Mouse (Mus musculus) limb, embryonic 13.5 days (tissue): Measurements from ENCODE around the gene Bcar3. TPM values are rescaled to one million over a fixed set of nuclear protein-coding genes. Genes with fewer than 3 reads are reported as not detected.

Experiments
- ATAC-seq: fragments of 200-750 bp; cut with Nextera tagmentation; 2 replicates; pipeline ENCODE4 v1.8.0; 2017; ENCODE audit warnings: low read depth, moderate number of reproducible peaks, moderate TSS enrichment; ENCODE audit not compliant: low FRiP score
- H3K27ac ChIP-seq: fragments of 300-500 bp; sonication (generic); 2 replicates; pipeline ENCODE4 v1.5.1; 2015; ENCODE audit warnings: inconsistent platforms, mild to moderate bottlenecking, moderate library complexity
- H3K27me3 ChIP-seq: fragments of 300-500 bp; sonication (generic); 2 replicates; pipeline ENCODE4 v1.6.1; 2015; ENCODE audit warnings: mild to moderate bottlenecking, inconsistent platforms
- H3K36me3 ChIP-seq: fragments of 300-500 bp; sonication (generic); 2 replicates; pipeline ENCODE4 v1.6.1; 2015; ENCODE audit warnings: inconsistent platforms, mild to moderate bottlenecking, moderate library complexity
- H3K4me1 ChIP-seq: fragments of 300-500 bp; sonication (generic); 2 replicates; pipeline ENCODE4 v1.6.1; 2015; ENCODE audit warnings: inconsistent platforms
- H3K4me2 ChIP-seq: fragments of 300-500 bp; sonication (generic); replicated peaks from 2 replicates; pipeline ENCODE4 v1.6.1; 2015; ENCODE audit warnings: inconsistent platforms, mild to moderate bottlenecking, moderate library complexity
- H3K4me3 ChIP-seq: fragments of 300-500 bp; sonication (generic); 2 replicates; pipeline ENCODE4 v1.5.1; 2015; ENCODE audit warnings: moderate library complexity, mild to moderate bottlenecking, inconsistent platforms
- H3K9ac ChIP-seq: fragments of 300-500 bp; sonication (generic); 2 replicates; pipeline ENCODE4 v1.6.1; 2015; ENCODE audit warnings: mild to moderate bottlenecking, inconsistent platforms
- H3K9me3 ChIP-seq: fragments of 300-500 bp; sonication (generic); 2 replicates; pipeline ENCODE4 v1.6.1; 2016; ENCODE audit warnings: inconsistent platforms
- WGBS: fragments of 180-500 bp; shearing (Covaris S2); methylation state at CpG from one replicate; pipeline ENCODE4 v1.1.7; 2015; 5-methylcytosine and 5-hydroxymethylcytosine counted together
- polyA plus RNA-seq: library from polyadenylated mRNA; unstranded; fragments of >200 nt; fragmentation: Nextera tagmentation; extraction: Ambion mirVana; gene quantifications from 2 replicates; pipeline ENCODE4 v1.2.1, GENCODE M21; 2015

The Bcar3 gene
- polyA plus RNA-seq, 1 experiment from 2014 or later, result 8.1 TPM

DNA sequence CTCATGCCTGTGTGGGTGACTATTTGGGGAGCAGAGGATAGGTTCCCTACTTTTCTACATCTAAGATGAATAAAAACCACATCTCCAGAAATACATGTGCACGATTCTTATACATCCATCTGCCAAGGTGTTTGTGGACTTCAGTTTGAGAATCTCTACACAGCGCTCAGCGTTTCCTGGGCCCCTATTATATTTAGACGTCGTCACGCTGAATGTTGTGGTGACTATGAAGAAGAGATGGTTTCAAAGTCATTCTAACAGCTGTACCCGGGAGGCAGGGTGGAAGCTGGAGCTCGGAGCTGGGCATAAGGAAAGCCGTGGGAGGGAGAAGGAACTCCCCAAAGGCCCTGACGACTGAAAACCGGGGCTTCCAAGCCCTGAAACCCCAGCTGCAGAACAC lies 178.5 kb downstream of the Bcar3 start:
- WGBS, result 73% methylated on average over 11 of the region's 11 CpGs
- peaks cover 54% of the 10 kb centered on the region for H3K4me1 ChIP-seq
- H3K9me3 ChIP-seq, result no peaks in the 10 kb centered on the region
- no peaks in the 10 kb centered on the region for H3K36me3 ChIP-seq
- no peaks in the 10 kb centered on the region for H3K27me3 ChIP-seq
- ATAC-seq, result no peak
- H3K4me2 ChIP-seq, result no peak overlapping the region
- no peak overlapping the region for H3K27ac ChIP-seq
- no peak overlapping the region for H3K4me3 ChIP-seq
- H3K9ac ChIP-seq, result no peak overlapping the region

- H3K4me1 ChIP-seq, result peaks cover 65% of the 10 kb centered on the region
- H3K9ac ChIP-seq, result no peak overlapping the region
- no peaks in the 10 kb centered on the region for H3K36me3 ChIP-seq
- H3K27ac ChIP-seq, result no peak overlapping the region
- no peak overlapping the region for H3K4me2 ChIP-seq
- H3K9me3 ChIP-seq, result no peaks in the 10 kb centered on the region
- no peak overlapping the region for H3K4me3 ChIP-seq
- ATAC-seq, result no peak
- WGBS, result 80% methylated on average over 11 of the region's 11 CpGs
- H3K27me3 ChIP-seq, result no peaks in the 10 kb centered on the region
Measured at GRCm38 (mm10) chr3:122473523-122474034, 179.6 kb downstream of the Bcar3 start.

DNA sequence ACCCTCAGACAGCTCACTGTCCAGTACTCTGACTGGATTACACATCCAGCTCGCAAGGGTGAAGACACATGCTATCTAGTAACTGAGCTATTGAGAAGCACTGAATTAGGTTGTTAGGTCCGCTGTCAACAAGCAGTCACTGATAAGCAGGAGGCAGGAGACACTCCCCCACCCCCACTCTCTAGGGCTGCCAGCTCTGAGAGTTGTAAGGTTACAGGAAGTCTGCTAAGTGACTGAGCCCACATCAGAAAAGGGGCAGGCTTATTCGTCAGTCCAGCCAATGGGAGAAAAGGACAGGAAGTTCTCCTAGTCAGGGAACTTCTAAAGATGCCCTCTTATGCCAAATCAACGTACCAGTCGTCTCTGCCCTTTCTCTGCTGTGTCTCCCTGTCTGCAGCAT lies 180.1 kb downstream of the Bcar3 start:
- no peaks in the 10 kb centered on the region for H3K27me3 ChIP-seq
- peaks cover 70% of the 10 kb centered on the region for H3K4me1 ChIP-seq
- no peaks in the 10 kb centered on the region for H3K9me3 ChIP-seq
- no peak overlapping the region for H3K9ac ChIP-seq
- WGBS, result 24% methylated on average over 5 of the region's 5 CpGs
- no peak overlapping the region for H3K4me2 ChIP-seq
- H3K36me3 ChIP-seq, result no peaks in the 10 kb centered on the region
- ATAC-seq, result no peak
- H3K4me3 ChIP-seq, result no peak overlapping the region
- H3K27ac ChIP-seq, result no peak overlapping the region

GRCm38 (mm10) chr3:122474796-122475195 lies 180.9 kb downstream of the Bcar3 start:
- Histone ChIP-seq H3K4me1 (peaks cover 76% of the 10 kb centered on the region), H3K36me3 (no peaks in the 10 kb centered on the region), H3K4me2 (no peak overlapping the region), H3K27ac (no peak overlapping the region), H3K9me3 (no peaks in the 10 kb centered on the region), H3K9ac (no peak overlapping the region), H3K27me3 (no peaks in the 10 kb centered on the region), H3K4me3 (no peak overlapping the region)
- 81% methylated on average over 4 of the region's 4 CpGs for WGBS
- no peak for ATAC-seq

GRCm38 (mm10) chr3:122475735-122476134 lies 181.8 kb downstream of the Bcar3 start:
- H3K27me3 ChIP-seq, result no peaks in the 10 kb centered on the region
- no peaks in the 10 kb centered on the region for H3K9me3 ChIP-seq
- H3K4me2 ChIP-seq, result no peak overlapping the region
- no peak overlapping the region for H3K27ac ChIP-seq
- H3K4me3 ChIP-seq, result no peak overlapping the region
- ATAC-seq, result peak; percentile 24; the same call in 1 of the 2 replicates
- no peak overlapping the region for H3K9ac ChIP-seq
- WGBS, result 39% methylated on average over 1 of the region's 1 CpGs
- H3K4me1 ChIP-seq, result peaks cover 84% of the 10 kb centered on the region
- no peaks in the 10 kb centered on the region for H3K36me3 ChIP-seq

- H3K36me3 ChIP-seq, result no peaks in the 10 kb centered on the region
- no peak overlapping the region for H3K27ac ChIP-seq
- H3K27me3 ChIP-seq, result no peaks in the 10 kb centered on the region
- H3K4me2 ChIP-seq, result no peak overlapping the region
- no peak for ATAC-seq
- H3K9ac ChIP-seq, result no peak overlapping the region
- peaks cover 77% of the 10 kb centered on the region for H3K4me1 ChIP-seq
- H3K4me3 ChIP-seq, result no peak overlapping the region
- 59% methylated on average over 3 of the region's 3 CpGs for WGBS
- H3K9me3 ChIP-seq, result no peaks in the 10 kb centered on the region
Measured at GRCm38 (mm10) chr3:122476656-122477055, 182.7 kb downstream of the Bcar3 start.

DNA sequence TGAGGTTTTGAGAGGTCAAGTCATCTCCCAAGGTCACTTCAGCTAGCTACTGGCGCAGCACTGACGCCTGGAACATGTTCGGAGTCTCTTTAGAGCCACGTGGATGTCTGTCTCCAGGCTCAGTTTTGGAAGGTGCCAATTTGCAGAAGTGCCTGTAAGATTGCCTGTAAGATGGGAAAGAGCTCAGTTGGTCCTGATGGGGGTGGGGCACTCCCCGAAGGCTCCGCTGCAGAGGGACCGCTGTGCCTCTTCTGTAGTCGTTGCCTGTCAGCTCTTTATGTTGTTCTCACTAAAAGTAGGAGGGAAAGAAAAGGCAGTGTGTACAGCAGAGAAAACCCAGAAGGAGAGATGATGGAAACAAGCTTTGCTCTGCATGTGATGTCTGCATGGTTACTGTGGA lies 183.6 kb downstream of the Bcar3 start:
- 58% methylated on average over 8 of the region's 8 CpGs for WGBS
- H3K4me1 ChIP-seq, result peaks cover 82% of the 10 kb centered on the region

DNA sequence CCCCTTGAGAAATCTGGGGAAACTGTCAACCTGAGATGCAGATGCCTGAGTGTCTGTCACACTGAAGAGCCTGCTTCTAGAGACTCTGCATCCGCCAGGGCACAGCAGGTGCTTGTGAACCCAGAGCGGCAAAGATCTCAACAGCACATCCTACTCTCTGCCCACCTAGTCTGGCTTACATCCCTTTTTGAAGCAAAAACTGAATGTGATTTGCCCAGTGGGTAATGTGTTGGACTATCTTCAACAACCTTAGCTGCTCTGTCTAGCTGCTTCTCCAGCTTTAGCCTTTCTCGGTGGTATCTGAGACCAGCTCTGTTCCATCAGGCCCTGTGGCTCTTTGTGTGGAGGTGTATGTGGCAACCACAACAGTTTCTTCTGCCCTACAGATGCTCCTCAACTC lies 184.8 kb downstream of the Bcar3 start:
- Histone ChIP-seq H3K4me1 (peaks cover 91% of the 10 kb centered on the region), H3K27ac (no peak overlapping the region), H3K4me3 (no peak overlapping the region), H3K36me3 (no peaks in the 10 kb centered on the region), H3K9ac (no peak overlapping the region), H3K4me2 (no peak overlapping the region), H3K9me3 (no peaks in the 10 kb centered on the region), H3K27me3 (no peaks in the 10 kb centered on the region)
- ATAC-seq, result no peak
- WGBS, result 88% methylated on average over 3 of the region's 3 CpGs

More for the DNA sequence above, 183.6 kb downstream of the Bcar3 start:
- Histone ChIP-seq H3K27ac (no peak overlapping the region), H3K36me3 (no peaks in the 10 kb centered on the region), H3K9me3 (no peaks in the 10 kb centered on the region), H3K27me3 (no peaks in the 10 kb centered on the region), H3K4me3 (no peak overlapping the region), H3K4me2 (no peak overlapping the region), H3K9ac (no peak overlapping the region)
- ATAC-seq, result no peak

GRCm38 (mm10) chr3:122480065-122480675 lies 186.2 kb downstream of the Bcar3 start:
- no peaks in the 10 kb centered on the region for H3K9me3 ChIP-seq
- peaks cover 78% of the 10 kb centered on the region for H3K4me1 ChIP-seq
- 62% methylated on average over 8 of the region's 8 CpGs for WGBS
- no peak overlapping the region for H3K4me2 ChIP-seq
- ATAC-seq, result no peak
- H3K36me3 ChIP-seq, result no peaks in the 10 kb centered on the region
- H3K27ac ChIP-seq, result no peak overlapping the region
- H3K9ac ChIP-seq, result no peak overlapping the region
- no peak overlapping the region for H3K4me3 ChIP-seq
- H3K27me3 ChIP-seq, result no peaks in the 10 kb centered on the region

DNA sequence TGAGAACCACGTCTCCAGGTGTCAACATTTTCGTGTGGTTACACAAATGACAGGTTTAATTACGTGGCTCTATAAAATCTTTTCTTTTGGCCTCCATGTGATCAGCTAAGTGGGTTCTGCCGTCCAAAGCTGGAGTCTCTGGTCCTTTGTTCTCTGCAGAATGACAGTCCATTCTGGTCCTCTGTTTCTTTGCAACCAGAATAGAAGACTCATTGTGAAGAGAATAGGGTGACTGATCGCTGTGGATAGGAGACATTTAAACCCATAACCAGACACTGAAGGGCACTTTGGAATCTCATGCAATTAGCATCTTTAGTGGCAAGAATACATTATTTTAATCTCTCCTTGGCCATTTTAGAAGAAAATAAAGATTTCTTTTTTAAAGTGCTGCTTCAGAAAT lies 187.1 kb downstream of the Bcar3 start:
- H3K27me3 ChIP-seq, result no peaks in the 10 kb centered on the region
- H3K4me2 ChIP-seq, result no peak overlapping the region
- H3K9ac ChIP-seq, result no peak overlapping the region
- whole genome bisulfite sequencing, result 65% methylated on average over 5 of the region's 5 CpGs
- H3K4me1 ChIP-seq, result peaks cover 70% of the 10 kb centered on the region
- no peak overlapping the region for H3K4me3 ChIP-seq
- H3K27ac ChIP-seq, result no peak overlapping the region
- H3K9me3 ChIP-seq, result no peaks in the 10 kb centered on the region
- ATAC-seq, result no peak
- no peaks in the 10 kb centered on the region for H3K36me3 ChIP-seq

GRCm38 (mm10) chr3:122481891-122482739 lies 188.2 kb downstream of the Bcar3 start:
- Histone ChIP-seq H3K4me2 (no peak overlapping the region), H3K4me3 (no peak overlapping the region), H3K9ac (no peak overlapping the region), H3K4me1 (peaks cover 59% of the 10 kb centered on the region), H3K27ac (no peak overlapping the region), H3K36me3 (no peaks in the 10 kb centered on the region), H3K9me3 (no peaks in the 10 kb centered on the region), H3K27me3 (no peaks in the 10 kb centered on the region)
- ATAC-seq, result no peak
- 76% methylated on average over 21 of the region's 21 CpGs for WGBS

DNA sequence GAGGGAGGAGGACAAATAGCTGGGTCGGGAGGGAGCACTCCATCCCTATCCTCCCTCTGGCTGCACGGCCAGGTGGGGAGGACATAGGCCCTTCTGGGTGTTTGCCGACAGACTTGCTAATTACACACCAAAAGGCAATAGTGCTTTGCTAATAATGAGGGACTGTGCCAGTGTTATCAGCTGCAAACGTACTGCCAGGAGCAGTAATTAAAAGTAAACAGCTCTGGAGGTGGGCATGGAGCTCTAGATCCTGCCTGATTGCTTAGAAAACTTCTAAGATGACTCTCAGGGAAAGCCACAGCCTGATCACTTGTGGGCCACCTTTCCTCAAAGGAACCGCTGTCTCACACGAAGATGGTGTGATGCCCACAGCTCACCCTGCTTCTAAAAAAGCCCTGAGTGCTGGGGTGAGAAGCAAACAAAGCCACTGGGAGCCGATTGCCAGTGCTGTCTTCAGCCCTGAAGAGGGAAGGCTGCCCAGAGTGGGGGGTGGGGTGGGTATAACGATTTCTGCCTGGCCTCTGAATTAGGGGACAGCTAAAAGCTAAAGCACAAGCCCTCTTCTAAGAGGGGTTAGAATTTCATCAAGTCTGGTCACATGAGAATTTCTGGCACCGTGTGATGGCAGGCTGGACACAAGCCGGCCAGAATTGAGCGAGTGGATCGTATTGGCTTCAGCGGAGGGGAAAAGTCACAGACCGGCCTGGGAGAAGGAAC lies 189.3 kb downstream of the Bcar3 start:
- peaks cover 54% of the 10 kb centered on the region for H3K4me1 ChIP-seq
- H3K27me3 ChIP-seq, result no peaks in the 10 kb centered on the region
- H3K9ac ChIP-seq, result peak overlapping the region; percentile 35
- no peak for ATAC-seq
- H3K4me3 ChIP-seq, result no peak overlapping the region
- no peaks in the 10 kb centered on the region for H3K36me3 ChIP-seq
- 24% methylated on average over 14 of the region's 14 CpGs for WGBS
- H3K9me3 ChIP-seq, result no peaks in the 10 kb centered on the region
- no peak overlapping the region for H3K27ac ChIP-seq
- H3K4me2 ChIP-seq, result peak overlapping the region; percentile 41
